Mouse (Mus musculus): ENCODE data around the gene Rgma. TPM values are rescaled to one million over a fixed set of nuclear protein-coding genes. Genes with fewer than 3 reads are reported as not detected.

Gene Rgma
- total RNA-seq, 2 experiments from 2014 or later = 8.1 to 12.1 TPM

DNA sequence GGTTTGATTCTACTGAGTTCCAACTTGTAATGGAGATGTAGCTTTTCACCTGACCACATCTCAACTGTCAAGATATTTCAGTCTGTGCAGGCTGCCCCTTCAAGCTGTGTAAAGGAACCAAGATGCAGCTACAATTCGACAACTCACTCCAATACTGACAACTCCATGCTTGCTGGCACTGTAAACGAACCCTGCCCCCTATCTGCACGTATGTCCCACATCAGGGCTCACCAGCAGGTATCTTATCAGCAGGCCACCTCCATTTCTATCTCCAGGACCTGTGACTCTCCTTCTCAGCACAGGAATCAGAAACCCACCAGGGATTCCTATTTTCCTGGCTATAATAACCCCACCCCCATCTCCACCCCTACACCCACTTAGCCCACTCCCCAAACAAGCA is 53.2 kb downstream of the Rgma start:
- no peak for DNase-seq (ENCODE audit: low spot score in 2 of 2)

DNA sequence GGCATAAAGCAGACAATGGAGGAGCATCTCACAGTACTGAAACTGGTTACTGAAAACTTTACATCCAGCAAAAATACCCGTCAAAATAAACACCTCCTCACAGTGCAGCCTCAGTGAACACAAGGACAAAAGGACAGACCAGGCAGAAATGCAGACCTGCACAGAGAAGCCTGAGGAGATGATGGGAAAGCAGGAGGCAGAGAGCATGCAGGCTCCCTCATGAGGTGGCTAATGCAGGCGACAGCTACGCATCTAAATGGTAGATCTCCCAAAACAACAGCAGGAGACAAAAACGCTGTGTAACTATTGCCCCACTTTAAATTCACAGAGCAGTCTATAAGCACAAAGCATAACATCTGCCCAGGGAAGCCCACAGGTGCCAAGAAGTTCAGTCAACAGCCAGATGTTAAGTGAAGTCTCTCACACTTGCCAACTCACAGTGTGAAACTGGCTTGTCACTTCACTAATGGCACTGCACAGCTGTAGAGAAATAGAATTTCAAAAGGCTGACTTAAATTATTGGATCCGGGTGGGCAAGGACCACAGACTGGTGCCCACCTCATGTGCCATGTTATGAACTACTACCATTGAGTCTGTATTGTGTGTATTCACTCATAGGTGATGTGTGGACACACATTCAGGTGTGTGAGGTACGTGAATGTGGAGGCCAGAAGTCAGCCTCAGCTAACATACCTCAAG is 58.5 kb downstream of the Rgma start:
- no peak for DNase-seq (ENCODE audit: low spot score in 2 of 2)

DNA sequence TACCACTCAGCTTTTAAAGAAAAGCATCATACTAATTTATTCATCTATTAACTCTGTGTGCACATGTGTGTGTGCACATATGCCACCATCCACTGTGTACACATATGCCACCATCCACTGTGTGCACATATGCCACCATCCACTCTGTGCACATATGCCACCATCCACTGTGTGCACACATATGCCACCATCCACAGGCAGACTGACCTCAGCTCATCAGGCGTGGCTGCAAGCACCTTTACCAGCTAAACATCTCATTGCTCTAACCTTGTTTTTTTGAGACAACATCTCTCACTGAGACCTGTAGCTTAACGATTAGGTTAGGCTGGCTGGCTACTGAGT is 59.0 kb downstream of the Rgma start:
- DNase-seq (ENCODE audit: low spot score in 2 of 2) = no peak

DNA sequence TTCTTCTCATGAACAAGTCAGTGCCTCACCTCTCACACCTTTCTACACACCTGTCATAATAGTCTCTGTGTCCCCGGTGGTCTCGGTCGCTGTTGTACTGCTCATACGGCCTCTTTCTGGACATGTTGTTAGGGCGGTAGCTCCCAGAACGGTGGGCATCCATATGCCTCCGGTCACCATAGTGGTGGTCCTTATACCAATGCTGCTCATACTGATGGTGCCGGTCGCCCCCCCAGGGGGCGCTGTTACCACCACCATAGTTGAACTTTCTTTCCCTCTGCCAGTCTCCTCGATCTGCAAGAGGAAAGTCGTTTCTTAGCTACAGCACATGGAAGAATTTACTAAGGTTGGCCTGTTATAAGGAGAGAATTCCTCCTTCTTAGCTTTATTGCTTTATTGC is 60.4 kb downstream of the Rgma start:
- no peak for DNase-seq (ENCODE audit: low spot score in 2 of 2)

DNA sequence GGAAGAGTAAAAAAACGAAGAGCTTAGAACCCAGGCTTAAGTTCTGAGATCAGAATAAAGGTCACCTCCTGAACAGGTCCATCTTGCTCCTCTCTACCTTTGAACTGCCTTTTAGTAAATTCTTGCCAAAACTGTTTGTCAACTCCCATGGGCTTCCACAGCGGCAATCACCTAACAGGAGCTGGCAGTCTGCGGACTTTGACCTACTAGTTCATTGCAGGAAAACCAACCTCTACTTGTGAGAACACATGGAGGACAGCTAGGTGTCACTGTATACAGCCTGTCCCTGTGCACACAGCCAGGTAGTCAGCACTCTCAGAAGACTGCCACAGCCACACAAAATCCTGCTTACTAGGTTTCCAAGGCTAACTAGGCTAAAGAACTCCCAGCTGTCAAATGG is 66.5 kb downstream of the Rgma start:
- no peak for DNase-seq (ENCODE audit: low spot score in 2 of 2)

DNA sequence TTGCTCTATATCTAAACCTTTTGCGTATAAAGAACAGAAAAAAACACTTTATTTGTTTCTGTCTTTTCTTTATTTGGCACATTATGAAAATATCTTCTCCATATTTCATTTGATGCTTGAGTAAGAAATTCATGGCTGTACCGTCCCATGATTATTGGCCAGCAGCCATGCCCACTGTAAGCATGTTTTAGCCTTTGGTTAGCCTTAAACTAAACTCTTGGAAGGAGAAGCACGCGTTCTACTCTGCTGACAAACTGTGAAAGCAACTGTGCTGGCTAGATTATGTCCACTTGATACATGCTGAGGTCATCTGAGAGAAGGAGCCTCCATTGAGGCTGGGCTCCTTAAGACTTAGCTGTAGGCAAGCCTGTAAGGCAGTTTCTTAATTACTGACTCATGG is 66.9 kb downstream of the Rgma start:
- no peak for DNase-seq (ENCODE audit: low spot score in 2 of 2)

DNA sequence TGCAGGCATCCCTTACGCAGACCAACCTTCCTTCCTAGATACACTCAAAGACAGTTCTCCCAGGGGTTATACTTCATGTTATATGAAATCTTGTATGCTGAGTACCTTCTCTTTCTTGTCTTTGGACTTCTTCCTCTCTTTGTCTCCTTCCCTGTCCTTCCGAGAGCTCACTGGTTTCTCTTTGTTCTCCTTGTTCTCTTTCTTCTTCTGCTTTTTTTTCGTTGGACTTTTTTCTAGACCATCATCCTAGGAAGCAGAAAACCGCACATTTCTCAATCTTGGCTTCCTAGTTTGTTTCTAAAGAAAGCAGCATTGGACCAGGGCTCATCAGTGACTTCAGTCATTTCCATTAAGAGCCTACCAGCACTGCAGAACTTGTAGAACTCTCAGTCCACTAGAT is 76.3 kb downstream of the Rgma start:
- DNase-seq (ENCODE audit: low spot score in 2 of 2) = no peak

DNA sequence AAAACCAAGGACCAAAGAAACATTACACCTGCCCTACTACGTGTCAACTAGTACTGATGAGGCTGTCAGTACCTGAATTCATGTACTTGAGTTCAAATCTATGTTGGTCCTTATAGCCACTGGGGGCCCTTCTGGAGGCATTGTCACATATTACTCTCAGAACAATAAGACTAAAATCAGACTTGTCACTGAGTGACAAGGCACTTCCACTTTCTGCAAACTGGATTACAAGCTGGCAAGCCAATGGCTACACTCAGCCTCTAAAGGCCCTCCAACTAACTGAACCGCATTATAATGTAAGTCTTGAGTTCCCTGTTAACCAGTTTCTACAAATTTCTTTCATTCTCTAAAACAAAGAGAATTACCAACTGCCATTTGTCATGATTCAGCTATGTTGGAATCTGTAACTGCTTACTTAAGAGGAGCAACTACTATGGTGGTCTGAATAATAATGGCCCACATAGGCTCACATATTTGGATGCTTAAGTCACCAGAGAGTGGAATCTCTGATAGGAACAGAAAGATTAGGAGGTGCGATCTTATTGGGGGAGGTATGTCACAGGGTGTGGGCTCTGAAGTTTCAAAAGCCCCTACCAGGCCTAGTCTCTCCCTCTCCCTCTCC is 77.0 kb downstream of the Rgma start:
- no peak for DNase-seq (ENCODE audit: low spot score in 2 of 2)

DNA sequence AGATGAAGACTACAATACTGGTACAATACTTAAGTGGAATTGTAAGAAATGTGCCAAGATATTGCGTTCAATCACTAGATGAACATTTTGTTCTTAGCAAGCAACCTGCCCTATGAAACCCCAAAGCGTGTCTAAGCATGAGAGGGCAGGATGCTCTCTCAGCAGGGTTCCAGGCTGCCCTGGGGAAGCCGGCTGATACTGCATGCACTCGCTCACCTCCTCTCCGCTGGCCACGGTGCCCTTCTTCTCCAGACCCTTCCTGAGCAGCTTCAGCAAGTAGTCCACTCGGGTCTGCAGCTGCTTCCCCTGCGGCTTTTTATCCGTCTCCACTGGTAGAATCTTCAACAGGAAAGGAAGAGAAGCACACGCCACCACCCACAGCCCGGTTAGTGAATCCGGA is 78.8 kb downstream of the Rgma start:
- DNase-seq (ENCODE audit: low spot score in 2 of 2) = no peak

DNA sequence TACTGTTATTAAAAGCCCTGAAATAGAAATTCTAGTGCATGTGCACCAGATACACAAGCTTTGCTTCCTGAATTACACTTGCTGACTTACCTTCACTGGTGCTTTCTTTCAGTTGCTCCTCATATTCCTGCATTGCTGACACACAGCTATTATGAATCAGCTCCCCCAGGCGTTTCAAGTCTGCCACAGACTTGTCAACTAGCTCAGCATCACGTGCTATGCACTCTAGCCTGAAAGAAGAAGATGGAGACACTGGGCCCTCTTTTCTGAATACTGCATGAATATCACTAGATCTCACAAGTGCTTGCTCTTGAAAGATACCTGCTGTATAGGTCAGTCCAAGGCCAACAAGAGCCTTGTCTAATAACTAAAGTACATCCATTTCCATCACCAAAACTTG is 88.2 kb downstream of the Rgma start:
- no peak for DNase-seq (ENCODE audit: low spot score in 2 of 2)

DNA sequence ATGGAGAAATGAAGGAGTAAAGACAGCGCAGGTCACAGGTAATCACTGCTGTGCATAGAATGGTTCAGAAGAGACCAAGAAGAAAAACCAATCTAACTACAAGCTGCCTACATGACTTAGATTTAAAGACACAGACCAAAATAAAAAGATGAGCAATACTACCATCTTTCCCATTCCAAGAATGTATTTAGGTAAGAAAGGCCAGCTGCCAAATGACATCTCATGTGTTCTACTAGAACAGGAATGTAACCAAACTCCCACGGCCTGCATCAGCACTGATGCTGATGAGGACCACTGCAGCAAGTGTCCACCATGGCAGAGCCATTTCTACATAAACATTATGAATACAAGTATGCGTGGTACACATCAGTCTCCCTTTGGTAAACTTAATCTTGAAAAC is 92.4 kb downstream of the Rgma start:
- DNase-seq (ENCODE audit: low spot score in 2 of 2) = no peak

Other genes with a start within 250 kb of the Rgma start
- 10 to 100 TPM; 35.5 to 35.8 TPM for gene Chd2, start 166.3 kb downstream of the Rgma start, total RNA-seq (2021)